Mouse (Mus musculus): ENCODE results near the gene Kcnmb3.
A peak's percentile ranks its signal among the peaks of the same experiment; 100 is the strongest.

The Kcnmb3 gene

DNA sequence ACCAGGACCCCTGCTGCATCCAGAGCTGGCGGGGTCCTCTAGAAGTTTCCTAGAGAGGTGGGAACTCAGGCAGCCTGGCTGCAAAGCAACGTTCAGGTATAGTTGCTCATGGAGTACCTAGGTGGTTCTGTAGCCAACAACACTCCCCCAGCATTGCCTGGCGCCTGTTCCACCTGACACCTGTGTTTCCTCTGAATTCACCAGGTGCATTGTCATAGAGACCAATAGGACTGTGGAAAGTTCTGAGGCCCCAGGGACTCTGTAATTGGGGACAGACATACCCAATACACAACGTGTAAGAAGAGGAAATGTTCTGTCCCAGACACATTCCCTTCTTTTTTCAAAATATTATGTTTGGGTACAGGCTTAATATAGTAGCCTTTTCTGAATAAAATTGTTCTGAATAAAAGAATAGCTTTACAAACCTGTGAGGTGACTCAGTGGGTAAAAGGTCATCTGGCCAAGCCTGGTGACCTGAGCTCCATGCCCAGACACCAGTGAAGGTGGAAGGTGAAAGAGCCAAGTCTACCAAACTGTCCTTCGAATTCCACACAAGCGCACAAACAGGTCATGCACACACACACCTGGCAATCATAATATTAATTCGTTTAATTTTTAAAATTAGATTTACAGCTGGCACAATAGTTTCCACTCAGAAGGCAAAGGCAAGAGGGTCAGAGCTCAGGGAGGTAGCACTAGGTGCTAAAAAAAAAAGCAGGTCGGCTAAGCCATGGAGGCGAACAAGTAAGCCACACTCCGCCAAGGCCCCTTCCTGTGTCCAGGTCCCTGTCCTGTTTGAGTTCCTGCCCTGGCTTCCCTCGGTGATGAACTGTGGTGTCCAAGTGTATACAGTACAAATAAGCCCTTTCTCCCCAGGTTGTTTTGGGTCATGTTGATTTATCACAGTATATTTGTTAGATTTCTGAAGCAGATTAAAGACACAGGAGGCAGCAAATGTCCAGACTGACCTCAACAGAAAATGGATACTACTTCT, at the start of gene Kcnmb3:
Gene Kcnmb3, minus strand, starts transcription at position 135 of the 994 bp plus-strand sequence.
- no peak for DNase-seq (ENCODE audit: low spot score in 2 of 2)

- no peak for DNase-seq (ENCODE audit: low spot score in 2 of 2)
Measured at GRCm38 (mm10) chr3:32538091-32538490, 46.1 kb upstream of the Kcnmb3 start.

GRCm38 (mm10) chr3:32537556-32537955, 45.5 kb upstream of the Kcnmb3 start:
- DNase-seq (ENCODE audit: low spot score in 2 of 2) = no peak

GRCm38 (mm10) chr3:32535692-32536091, 43.7 kb upstream of the Kcnmb3 start:
- no peak for DNase-seq (ENCODE audit: low spot score in 2 of 2)

DNA sequence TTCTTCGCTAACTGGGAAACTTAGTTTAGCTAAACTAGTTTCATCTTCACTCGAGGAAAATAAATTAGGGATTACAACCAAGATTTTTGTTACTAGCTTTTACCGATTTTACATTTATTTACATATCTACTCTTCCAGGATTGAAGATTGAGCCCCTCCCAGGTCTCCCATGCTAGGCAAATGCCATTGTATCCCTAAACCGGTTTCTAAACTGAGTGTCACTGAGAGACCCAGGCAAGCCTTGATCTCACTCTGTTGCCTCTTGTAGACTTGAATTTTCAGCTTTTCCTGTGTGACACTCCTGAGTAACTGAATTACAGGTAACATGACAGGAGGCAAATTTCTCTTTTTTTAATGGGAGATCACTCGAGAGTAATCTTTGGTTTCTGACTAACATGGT, 38.0 kb upstream of the Kcnmb3 start:
- DNase-seq (ENCODE audit: low spot score in 2 of 2) = no peak

DNA sequence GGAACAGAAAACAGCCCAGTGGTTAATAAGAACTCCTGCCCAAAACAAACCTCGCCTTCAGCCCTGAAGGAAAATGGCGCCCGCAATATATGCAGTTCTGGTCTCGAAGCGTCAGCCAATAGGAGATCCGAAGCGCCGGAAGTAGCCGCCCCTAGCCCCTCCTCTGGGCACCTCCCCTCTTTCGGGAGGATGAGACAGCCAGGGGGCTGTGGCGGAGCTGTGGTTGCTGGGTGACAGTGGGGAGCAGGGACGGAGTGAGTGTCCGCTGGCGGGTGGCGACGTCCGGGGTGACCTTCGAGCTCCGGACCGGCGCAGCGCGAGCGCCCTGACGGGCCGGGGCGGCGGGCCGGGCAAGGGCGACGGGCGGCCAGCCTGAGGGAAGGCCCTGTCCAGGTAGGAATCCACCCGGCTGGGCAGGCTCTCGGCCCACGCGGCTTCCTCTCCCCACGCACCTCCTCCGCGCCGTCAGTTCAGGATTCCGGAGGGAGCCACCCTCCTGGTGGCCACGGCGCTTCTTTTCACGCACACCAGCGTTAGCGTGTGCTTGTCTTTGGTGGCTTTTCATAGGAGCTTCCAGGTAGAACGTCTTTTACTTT, 37.4 kb upstream of the Kcnmb3 start, which contains the start of gene Mfn1:
Gene Mfn1, plus strand, starts transcription at position 163 of the 596 bp plus-strand sequence.
- peak; percentile 92 to 93 for DNase-seq (ENCODE audit: low spot score in 2 of 2)

GRCm38 (mm10) chr3:32527181-32527580, 35.1 kb upstream of the Kcnmb3 start:
- DNase-seq (ENCODE audit: low spot score in 2 of 2) = no peak

GRCm38 (mm10) chr3:32513528-32513927, 21.5 kb upstream of the Kcnmb3 start:
- no peak for DNase-seq (ENCODE audit: low spot score in 2 of 2)

DNA sequence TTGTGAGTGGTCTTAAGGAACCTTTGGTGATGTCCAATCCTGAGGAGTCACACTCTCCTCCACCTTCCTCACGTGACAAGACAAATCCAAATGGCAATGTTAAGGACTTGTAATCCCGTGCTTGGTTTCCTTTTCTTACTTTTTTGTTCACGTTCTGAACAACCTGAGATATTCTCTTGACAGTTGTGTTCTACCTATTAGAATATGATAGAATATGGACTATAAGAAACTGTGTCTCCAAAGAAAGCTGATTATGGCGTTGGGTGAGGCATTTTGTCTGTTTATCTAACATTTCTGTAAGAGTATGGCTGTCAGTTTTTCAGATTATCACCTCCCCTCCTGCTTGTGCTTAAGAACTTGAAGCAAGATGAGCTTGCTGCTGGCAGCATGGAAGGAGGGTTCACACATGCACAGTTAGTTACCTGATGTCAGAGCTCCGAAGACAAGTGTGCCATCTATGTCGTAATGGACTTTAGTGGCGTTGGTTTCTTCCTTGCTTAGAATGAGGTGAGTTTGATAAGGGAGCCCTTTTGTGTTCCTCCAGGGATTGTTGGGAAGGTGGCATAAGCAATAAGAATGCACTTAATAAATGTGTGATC, 20.8 kb upstream of the Kcnmb3 start:
- DNase-seq (ENCODE audit: low spot score in 2 of 2) = no peak

DNA sequence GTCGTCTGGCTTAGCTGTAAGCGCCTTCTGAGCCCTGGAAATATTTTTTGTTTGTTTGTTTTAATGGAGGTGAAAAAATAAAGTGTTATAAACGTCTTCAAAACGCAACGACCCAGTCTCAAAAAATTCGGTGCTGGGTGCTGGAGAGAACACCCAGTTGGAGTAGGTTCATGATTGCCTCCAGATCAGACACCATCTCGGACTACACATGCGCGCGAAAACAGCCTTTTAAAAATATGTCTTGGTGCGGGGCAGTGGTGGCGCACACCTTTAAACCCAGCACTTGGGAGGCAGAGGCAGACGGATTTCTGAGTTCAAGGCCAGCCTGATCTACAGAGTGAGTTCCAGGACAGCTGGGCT, 19.1 kb upstream of the Kcnmb3 start:
- DNase-seq (ENCODE audit: low spot score in 2 of 2) = peak; percentile 17 to 27

DNA sequence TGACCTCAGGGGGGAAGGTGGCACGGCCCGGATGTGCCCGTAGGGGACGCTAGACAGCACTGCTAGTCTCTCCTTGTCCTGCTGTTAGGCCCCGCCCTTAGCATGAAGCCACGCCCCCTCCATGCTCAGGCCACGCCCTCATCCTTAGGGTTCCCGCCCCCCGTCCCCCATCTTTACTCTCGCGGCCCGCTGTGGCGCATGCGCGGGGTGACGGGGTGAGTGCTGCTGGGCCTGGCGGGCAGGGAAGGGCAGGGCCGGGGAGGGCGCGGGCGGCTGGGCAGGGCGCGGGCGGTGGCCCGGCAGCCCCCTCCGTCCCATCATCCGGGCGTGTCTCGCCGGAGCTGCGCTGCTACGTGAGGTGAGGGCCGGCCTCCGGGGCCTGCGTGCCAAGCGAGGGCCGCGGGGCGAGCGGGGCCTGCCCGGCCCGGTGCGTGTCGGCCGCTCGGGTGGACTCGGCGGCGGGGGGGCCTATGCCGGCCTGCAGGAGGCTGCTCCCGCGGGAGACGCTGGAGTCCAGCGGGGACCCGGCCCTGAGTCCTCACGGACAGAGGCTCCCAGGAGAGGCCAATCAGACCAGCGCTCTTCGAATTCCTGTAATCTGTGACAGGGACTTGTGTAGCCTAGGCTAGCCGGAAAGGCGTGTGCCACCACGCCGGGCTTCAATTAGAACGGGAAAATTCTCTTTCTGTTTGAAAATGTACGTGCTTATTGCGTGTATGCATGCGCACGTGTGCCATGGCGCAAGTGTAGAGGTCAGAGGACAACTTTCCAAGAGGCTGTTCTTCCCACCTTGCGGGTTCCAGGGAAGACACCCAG, 18.6 kb upstream of the Kcnmb3 start:
- DNase-seq (ENCODE audit: low spot score in 2 of 2) = peak; percentile 97 to 98

GRCm38 (mm10) chr3:32509496-32510374, 17.7 kb upstream of the Kcnmb3 start, which contains the start of gene Zfp639:
TSS of gene Zfp639 (plus strand) at chr3:32510259.
- DNase-seq (ENCODE audit: low spot score in 2 of 2) = no peak

- peak; percentile 80 to 86 for DNase-seq (ENCODE audit: low spot score in 2 of 2)
Measured at GRCm38 (mm10) chr3:32508666-32509324, 16.8 kb upstream of the Kcnmb3 start.

DNA sequence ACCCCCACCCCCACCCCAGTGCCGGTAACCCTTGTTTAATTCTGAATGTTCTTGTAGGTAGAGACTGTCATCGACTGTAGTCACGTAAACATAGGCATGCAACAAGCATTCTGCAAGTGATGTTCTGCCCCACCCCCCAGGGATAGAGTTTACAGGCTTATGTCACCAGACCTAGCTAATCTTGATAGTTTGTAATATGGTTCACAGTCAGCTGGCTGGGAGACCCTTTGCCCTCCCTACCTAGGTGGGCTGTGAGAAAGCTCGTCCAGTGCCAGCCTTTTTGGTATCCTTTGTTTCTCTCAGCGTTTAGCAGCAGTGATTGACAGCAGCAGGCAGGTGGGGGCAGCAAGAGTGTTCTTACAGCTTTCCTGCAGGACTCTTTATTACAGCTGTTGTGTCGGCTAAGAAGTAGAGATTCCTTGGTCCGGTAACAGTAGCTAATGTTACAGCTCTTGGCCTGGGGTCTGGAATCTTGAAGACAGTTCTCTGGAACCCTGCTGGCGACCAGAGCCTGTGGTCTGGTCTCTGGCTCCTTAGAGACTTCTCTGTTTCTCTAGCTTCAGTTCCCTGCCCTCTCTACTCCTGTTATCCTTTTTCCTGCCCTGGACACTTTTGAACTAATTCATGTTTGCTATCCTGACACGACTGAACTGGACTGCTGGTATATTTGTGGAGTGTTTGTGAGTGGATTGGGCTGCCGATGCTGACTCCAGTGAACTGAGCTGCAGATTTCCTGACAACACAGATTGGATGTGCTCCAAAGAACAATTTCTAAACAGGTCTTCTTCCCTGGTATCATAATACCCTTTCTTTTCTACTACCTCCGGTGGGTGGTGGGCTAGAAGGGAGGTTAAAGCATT, 14.6 kb upstream of the Kcnmb3 start:
- no peak for DNase-seq (ENCODE audit: low spot score in 2 of 2)

DNA sequence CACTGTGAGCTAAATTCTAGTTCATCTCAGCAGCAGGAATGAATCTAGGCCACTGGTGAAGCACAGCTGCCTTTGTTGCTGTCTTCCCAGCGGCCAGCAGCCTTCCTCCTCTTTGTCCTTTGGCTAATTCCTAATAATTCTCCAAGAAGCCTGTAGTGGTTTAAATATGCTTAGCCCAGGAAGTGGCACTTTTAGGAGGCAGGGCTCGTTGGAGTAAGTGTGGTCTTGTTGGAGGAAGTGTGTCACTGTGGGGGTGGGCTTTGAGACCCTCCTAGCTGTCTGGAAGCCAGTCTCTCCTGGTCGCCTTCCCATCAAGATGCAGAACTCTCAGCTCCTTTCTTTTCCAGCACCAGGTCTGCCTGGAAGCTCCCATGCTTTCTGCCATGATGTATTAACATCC, 13.8 kb upstream of the Kcnmb3 start:
- DNase-seq (ENCODE audit: low spot score in 2 of 2) = no peak

DNA sequence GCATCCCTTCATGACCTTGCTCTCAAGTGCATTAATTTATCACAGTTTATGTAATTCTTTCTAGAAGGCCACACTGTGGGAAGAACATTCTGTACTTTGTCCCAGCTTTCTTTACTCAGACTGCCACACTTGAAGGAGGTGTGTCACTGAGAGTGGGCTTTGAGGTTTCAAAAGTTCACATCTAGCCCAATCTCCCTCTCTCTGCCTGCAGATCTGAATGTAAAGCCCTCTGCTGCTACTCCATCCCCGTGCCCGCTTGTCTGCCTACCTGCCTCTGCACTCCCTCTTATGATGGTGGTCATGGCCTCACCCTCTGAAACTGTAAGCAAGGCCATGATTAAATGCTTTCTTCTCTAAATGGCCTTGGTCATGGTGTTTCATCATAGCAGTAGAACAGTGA, 8.3 kb upstream of the Kcnmb3 start:
- no peak for DNase-seq (ENCODE audit: low spot score in 2 of 2)

- no peak for DNase-seq (ENCODE audit: low spot score in 2 of 2)
Measured at GRCm38 (mm10) chr3:32496711-32497070, 4.7 kb upstream of the Kcnmb3 start.

GRCm38 (mm10) chr3:32495856-32496710, 4.1 kb upstream of the Kcnmb3 start:
- no peak for DNase-seq (ENCODE audit: low spot score in 2 of 2)

Measured in natural killer cell, adult 2 months (primary cell).